Mouse (Mus musculus): ENCODE measurements around the gene Ano1. TPM values are rescaled to one million over a fixed set of nuclear protein-coding genes. Genes with fewer than 3 reads are reported as not detected.

Ano1 gene
- total RNA-seq (2023): not detected

GRCm38 (mm10) chr7:144751833-144752232 is at the start of gene Ano1:
Gene Ano1 (minus strand): TSS chr7:144751974.

GRCm38 (mm10) chr7:144582284-144582980 is 169.3 kb downstream of the Ano1 start, which contains the start of gene Fadd:
Gene Fadd (minus strand): TSS chr7:144582463.

GRCm38 (mm10) chr7:144553237-144554122 is 198.3 kb downstream of the Ano1 start, which contains the start of gene Ppfia1:
Gene Ppfia1 (minus strand): TSS chr7:144553729.

Other genes starting within 250 kb of the Ano1 start
- 82.7 TPM for gene Ppfia1, start 198.2 kb downstream of the Ano1 start, total RNA-seq (2023)
- gene Fadd, start 169.5 kb downstream of the Ano1 start, total RNA-seq (2023): 5.3 TPM
- not detected for gene Fgf3, start 86.1 kb upstream of the Ano1 start, total RNA-seq (2023)
- gene Fgf4, start 95.4 kb upstream of the Ano1 start, total RNA-seq (2023): not detected
- not detected for gene Fgf15, start 144.6 kb upstream of the Ano1 start, total RNA-seq (2023)
- 45.6 TPM for gene LTO1, start 163.1 kb upstream of the Ano1 start, total RNA-seq (2023)
- gene Ccnd1, start 188.0 kb upstream of the Ano1 start, total RNA-seq (2023): 1.9 TPM